Mouse (Mus musculus): Measurements from ENCODE around the gene Dlg2.

Dlg2 gene

DNA sequence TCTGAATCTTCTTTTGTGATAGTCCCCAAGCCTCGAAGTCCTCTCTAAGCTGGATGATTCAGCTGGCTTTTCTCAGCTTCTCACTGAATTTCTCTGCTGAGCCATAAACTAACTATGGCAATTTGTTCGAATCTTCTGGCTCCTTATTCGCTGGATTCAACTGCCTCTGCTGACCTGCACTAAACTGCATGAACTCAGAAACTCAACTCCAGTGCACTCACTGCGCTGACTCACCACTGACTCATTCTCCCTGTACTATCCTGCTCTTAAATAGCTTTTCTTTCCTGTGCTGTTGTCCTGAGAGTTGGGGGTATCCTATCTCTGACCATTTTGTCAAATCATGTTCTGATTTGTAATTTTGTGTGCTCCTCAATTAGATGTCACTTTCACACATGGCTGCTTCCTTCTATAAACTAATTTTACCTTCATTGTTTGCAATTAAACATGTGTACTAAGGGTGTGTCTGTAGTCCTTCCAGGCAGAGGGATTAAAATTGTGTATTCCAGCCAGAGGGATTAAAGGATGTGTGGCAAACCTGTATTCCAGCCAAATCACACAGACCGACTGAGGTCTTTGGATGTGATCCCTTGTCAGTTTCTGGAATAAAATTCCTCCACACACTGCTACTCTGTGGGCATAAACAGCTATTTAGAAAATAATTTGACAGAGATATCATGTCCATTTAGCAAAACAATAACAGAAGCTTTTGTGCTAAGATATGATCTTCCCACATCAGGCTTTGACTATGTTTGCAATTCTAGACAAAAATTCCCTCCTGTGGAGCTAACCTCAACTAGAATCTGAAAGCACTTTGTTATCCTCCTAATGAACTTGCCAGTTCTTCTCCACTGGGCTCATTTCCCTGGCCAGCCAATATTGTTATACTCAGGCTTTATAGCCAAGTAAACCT is 1115.0 kb downstream of the Dlg2 start:
- no peak for TF ChIP-seq POU5F1 (IDR thresholded peaks at IDR 0.05; ENCODE audit: borderline replicate concordance, low read length)
- TF ChIP-seq NANOG (IDR thresholded peaks at IDR 0.05; ENCODE audit: borderline replicate concordance, low read length) = no peak
- no peaks in the 10 kb centered on the region for H3K27me3 ChIP-seq (ENCODE audit: insufficient read depth, low read length)
- H3K36me3 ChIP-seq (ENCODE audit: insufficient read depth, low read length) = no peaks in the 10 kb centered on the region
- no peaks in the 10 kb centered on the region for H3K9me3 ChIP-seq (ENCODE audit: low read length)
- no peak overlapping the region for H3K4me3 ChIP-seq (replicated peaks; ENCODE audit: low read length)
- no peaks in the 10 kb centered on the region for H3K4me1 ChIP-seq (replicated peaks; ENCODE audit: low read depth, low read length)

DNA sequence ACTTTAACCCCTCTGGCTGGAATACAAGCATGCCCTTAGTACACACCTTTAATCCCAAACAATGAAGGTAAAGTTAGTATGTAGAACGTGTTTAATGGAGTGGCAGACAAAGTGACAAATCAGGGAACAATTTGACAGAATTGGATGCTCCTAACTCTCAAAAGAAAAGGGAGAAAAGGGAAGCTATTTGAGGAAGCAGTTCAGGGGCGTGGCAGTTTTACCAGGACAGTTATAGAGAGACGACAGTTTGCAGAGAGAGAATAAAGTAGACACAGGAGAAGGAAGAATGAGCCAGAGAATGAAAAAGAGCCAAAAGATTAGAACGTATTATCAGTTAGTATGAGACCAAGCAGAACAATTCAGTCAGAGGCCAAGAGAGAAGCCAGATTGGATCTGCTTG is 1122.1 kb downstream of the Dlg2 start:
- TF ChIP-seq CTCF (conservative IDR thresholded peaks at IDR 0.05; ENCODE audit: low read length) (no peak), POU5F1 (IDR thresholded peaks at IDR 0.05; ENCODE audit: borderline replicate concordance, low read length) (no peak), NANOG (IDR thresholded peaks at IDR 0.05; ENCODE audit: borderline replicate concordance, low read length) (no peak)
- H3K4me3 ChIP-seq (replicated peaks; ENCODE audit: low read length) = no peak overlapping the region
- H3K4me1 ChIP-seq (replicated peaks; ENCODE audit: low read depth, low read length) = no peaks in the 10 kb centered on the region
- no peaks in the 10 kb centered on the region for H3K9me3 ChIP-seq (ENCODE audit: low read length)
- H3K27me3 ChIP-seq (ENCODE audit: insufficient read depth, low read length) = no peaks in the 10 kb centered on the region
- H3K36me3 ChIP-seq (ENCODE audit: insufficient read depth, low read length) = no peaks in the 10 kb centered on the region

DNA sequence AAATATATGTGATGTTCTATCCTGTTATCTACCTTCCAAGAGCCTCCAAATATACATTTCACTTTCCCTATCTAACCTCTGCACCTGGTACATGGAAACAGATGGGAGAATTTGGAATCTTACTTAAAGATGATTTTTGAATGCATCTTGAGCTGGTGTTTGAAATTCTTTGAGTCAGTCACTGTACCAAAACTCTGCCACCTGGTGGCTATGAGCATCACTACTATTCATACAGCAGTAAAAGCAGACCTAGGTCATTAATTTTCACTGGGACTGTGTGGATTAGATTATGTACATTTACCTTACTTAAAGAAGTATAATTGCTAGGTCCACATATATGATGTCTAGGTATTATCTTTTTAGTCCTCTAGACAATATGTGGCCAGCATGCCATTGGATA is 1124.8 kb downstream of the Dlg2 start:
- TF ChIP-seq CTCF (conservative IDR thresholded peaks at IDR 0.05; ENCODE audit: low read length) (peak; percentile 50), NANOG (IDR thresholded peaks at IDR 0.05; ENCODE audit: borderline replicate concordance, low read length) (no peak), POU5F1 (IDR thresholded peaks at IDR 0.05; ENCODE audit: borderline replicate concordance, low read length) (no peak)
- Histone ChIP-seq H3K4me1 (replicated peaks; ENCODE audit: low read depth, low read length) (no peaks in the 10 kb centered on the region), H3K4me3 (replicated peaks; ENCODE audit: low read length) (no peak overlapping the region), H3K27me3 (ENCODE audit: insufficient read depth, low read length) (no peaks in the 10 kb centered on the region), H3K36me3 (ENCODE audit: insufficient read depth, low read length) (no peaks in the 10 kb centered on the region), H3K9me3 (ENCODE audit: low read length) (no peaks in the 10 kb centered on the region)

DNA sequence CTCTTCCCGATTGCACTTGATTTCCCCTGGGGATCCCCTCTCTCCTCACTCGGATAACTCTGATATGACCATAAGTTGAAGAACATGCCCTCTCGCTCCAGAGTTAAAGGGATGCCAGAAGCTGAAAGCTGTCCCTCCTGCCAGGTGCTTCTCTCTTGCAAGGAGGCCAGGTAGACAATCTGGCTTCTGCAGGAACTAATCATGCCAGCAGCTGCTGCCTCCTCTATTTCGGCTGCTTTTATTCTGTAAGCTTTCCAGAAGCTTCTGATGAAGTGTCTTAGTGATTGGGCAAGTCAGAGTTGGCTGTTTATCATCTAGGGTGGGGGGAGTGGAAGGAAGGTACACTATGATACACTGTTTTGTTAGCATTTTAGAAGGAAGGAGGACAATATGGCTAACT is 1127.1 kb downstream of the Dlg2 start:
- TF ChIP-seq CTCF (conservative IDR thresholded peaks at IDR 0.05; ENCODE audit: low read length) (no peak), NANOG (IDR thresholded peaks at IDR 0.05; ENCODE audit: borderline replicate concordance, low read length) (no peak), POU5F1 (IDR thresholded peaks at IDR 0.05; ENCODE audit: borderline replicate concordance, low read length) (no peak)
- no peaks in the 10 kb centered on the region for H3K27me3 ChIP-seq (ENCODE audit: insufficient read depth, low read length)
- H3K9me3 ChIP-seq (ENCODE audit: low read length) = no peaks in the 10 kb centered on the region
- no peaks in the 10 kb centered on the region for H3K4me1 ChIP-seq (replicated peaks; ENCODE audit: low read depth, low read length)
- H3K4me3 ChIP-seq (replicated peaks; ENCODE audit: low read length) = no peak overlapping the region
- no peaks in the 10 kb centered on the region for H3K36me3 ChIP-seq (ENCODE audit: insufficient read depth, low read length)

DNA sequence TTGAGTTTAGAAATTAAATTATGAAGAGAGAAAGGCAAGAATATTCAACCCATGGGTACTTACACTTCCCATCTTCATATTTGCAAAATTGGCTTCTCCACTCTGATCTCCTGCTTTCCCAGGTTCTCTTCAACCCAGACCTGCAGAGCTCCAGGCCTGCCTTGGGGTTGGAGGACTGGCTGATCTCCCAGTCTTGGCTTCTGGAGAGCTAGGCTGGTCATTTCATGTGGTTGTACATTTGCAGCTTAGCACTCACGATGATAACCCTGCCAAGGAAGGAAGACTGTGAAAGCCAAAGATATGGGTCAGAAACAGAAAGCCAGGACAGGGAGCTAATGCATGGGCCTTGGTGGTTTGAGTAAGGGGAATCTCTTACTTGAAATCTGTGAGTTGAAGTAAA is 1176.6 kb downstream of the Dlg2 start:
- Histone ChIP-seq H3K9me3 (ENCODE audit: low read length) (no peaks in the 10 kb centered on the region), H3K36me3 (ENCODE audit: insufficient read depth, low read length) (no peaks in the 10 kb centered on the region), H3K27me3 (ENCODE audit: insufficient read depth, low read length) (no peaks in the 10 kb centered on the region), H3K4me3 (replicated peaks; ENCODE audit: low read length) (no peak overlapping the region), H3K4me1 (replicated peaks; ENCODE audit: low read depth, low read length) (no peaks in the 10 kb centered on the region)
- TF ChIP-seq CTCF (conservative IDR thresholded peaks at IDR 0.05; ENCODE audit: low read length) = no peak

DNA sequence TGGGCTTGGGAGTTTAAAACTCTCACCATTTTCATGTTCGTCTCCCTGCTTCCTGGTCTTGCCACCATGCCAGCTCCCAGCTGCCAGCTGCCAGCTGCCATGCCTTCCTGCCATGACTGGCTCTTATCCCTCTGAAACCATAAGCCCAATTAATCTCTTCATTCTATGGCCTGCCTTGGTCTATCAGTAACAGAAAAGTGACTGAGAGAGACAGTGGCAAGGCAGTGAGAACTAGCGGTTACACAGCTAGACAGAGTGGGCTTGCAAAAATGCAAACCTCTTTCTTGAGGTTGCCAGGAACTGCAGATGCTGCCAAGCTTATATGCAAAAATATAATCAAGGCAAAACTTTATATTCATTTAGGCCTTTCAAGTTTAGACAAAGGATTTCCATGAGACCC is 1183.0 kb downstream of the Dlg2 start:
- Histone ChIP-seq H3K36me3 (ENCODE audit: insufficient read depth, low read length) (no peaks in the 10 kb centered on the region), H3K27me3 (ENCODE audit: insufficient read depth, low read length) (no peaks in the 10 kb centered on the region), H3K4me3 (replicated peaks; ENCODE audit: low read length) (no peak overlapping the region), H3K4me1 (replicated peaks; ENCODE audit: low read depth, low read length) (no peaks in the 10 kb centered on the region), H3K9me3 (ENCODE audit: low read length) (no peaks in the 10 kb centered on the region)
- TF ChIP-seq NANOG (IDR thresholded peaks at IDR 0.05; ENCODE audit: borderline replicate concordance, low read length) (no peak), POU5F1 (IDR thresholded peaks at IDR 0.05; ENCODE audit: borderline replicate concordance, low read length) (no peak), CTCF (conservative IDR thresholded peaks at IDR 0.05; ENCODE audit: low read length) (no peak)

DNA sequence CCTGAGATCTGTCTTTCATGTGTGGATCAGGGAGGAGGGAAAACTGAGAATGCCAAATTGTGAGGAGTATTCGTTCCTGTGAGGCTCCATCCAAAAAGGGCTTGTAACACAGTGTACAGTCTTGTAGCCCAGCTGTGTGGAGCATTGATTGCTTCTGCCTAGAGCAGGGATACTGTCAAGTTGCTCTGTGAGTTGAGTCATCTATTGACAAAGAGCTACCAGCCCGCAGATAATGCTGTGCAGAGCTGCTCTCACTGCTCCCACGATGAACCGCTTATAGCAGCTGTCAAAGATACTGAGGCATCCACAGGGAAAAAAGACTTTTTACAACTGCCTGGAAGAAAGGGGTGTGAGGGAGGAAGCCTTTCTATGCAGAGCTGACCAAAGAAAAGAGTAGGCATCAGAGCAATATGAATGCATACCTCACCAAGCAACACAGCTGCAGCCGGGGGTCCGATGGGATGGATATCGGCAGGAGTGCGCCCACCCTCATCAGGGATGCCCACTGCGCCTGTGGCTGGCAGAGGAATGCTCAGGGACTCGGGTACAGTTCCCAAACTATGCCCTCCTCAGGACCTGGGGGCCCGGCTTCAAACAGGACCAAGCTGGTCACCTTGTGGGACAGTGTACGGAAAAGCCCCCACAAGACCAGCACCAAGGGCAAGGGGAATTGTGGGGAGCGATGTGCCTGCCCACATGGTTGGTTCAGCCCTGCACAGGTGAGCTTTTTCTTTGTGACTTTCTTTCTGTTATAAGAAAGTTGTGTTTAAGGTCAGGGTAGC is 1196.0 kb downstream of the Dlg2 start:
- no peak overlapping the region for H3K4me3 ChIP-seq (replicated peaks; ENCODE audit: low read length)
- H3K4me1 ChIP-seq (replicated peaks; ENCODE audit: low read depth, low read length) = no peaks in the 10 kb centered on the region; the same call in 1 of the 2 replicates
- no peaks in the 10 kb centered on the region; the same call in 1 of the 2 replicates for H3K27me3 ChIP-seq (ENCODE audit: insufficient read depth, low read length)
- H3K36me3 ChIP-seq (ENCODE audit: insufficient read depth, low read length) = no peaks in the 10 kb centered on the region
- TF ChIP-seq NANOG (IDR thresholded peaks at IDR 0.05; ENCODE audit: borderline replicate concordance, low read length) = no peak
- TF ChIP-seq POU5F1 (IDR thresholded peaks at IDR 0.05; ENCODE audit: borderline replicate concordance, low read length) = no peak
- TF ChIP-seq CTCF (conservative IDR thresholded peaks at IDR 0.05; ENCODE audit: low read length) = no peak
- H3K9me3 ChIP-seq (ENCODE audit: low read length) = no peaks in the 10 kb centered on the region

DNA sequence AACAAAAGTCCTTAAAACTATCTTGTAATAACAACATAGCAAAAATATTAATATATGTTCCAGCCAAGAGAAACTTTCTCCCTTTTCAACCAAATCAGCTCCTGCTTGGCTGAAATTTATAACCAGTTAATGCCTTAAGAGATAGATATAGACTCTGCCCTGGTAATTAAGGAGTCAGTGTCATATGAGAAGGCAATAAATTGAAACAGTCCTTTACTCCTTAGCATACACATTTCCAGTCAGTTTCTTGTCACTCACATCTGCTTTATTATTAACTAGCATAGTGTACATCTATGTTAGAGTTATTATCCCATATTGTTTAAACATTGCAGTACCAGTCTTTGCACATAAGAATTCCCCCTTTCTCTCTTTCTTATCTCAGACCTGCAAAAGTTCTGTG is 1197.9 kb downstream of the Dlg2 start:
- Histone ChIP-seq H3K4me1 (replicated peaks; ENCODE audit: low read depth, low read length) (no peaks in the 10 kb centered on the region; the same call in 1 of the 2 replicates), H3K27me3 (ENCODE audit: insufficient read depth, low read length) (no peaks in the 10 kb centered on the region; the same call in 1 of the 2 replicates), H3K36me3 (ENCODE audit: insufficient read depth, low read length) (no peaks in the 10 kb centered on the region), H3K9me3 (ENCODE audit: low read length) (no peaks in the 10 kb centered on the region), H3K4me3 (replicated peaks; ENCODE audit: low read length) (no peak overlapping the region)
- TF ChIP-seq NANOG (IDR thresholded peaks at IDR 0.05; ENCODE audit: borderline replicate concordance, low read length) (no peak), POU5F1 (IDR thresholded peaks at IDR 0.05; ENCODE audit: borderline replicate concordance, low read length) (no peak), CTCF (conservative IDR thresholded peaks at IDR 0.05; ENCODE audit: low read length) (no peak)
